Mouse (Mus musculus) forebrain, postnatal 0 days (tissue): ENCODE results near the gene Ldah. TPM values are rescaled to one million over a fixed set of nuclear protein-coding genes. Genes with fewer than 3 reads are reported as not detected.

Experiments
- ATAC-seq: fragments of 200-750 bp; cut with Nextera tagmentation; 2 replicates; pipeline ENCODE4 v1.8.0; 2017; ENCODE audit warnings: mild to moderate bottlenecking, moderate library complexity
- DNase-seq: peaks from one replicate; pipeline ENCODE4 v3.0.0-alpha.2; 2015
- H3K27ac ChIP-seq: fragments of 300-500 bp; sonication (generic); 2 replicates; pipeline ENCODE4 v1.5.1; 2014; ENCODE audit warnings: low read depth, mild to moderate bottlenecking, antibody characterized with exemption, low read length, moderate library complexity, mixed read lengths
- H3K27me3 ChIP-seq: fragments of 300-500 bp; sonication (generic); 2 replicates; pipeline ENCODE4 v1.6.1; 2014; ENCODE audit warnings: mild to moderate bottlenecking, low read length, mixed read lengths; ENCODE audit not compliant: insufficient read depth
- H3K36me3 ChIP-seq: fragments of 300-500 bp; sonication (generic); 2 replicates; pipeline ENCODE4 v1.6.1; 2014; ENCODE audit warnings: mild to moderate bottlenecking, moderate library complexity; ENCODE audit not compliant: insufficient read depth
- H3K4me1 ChIP-seq: fragments of 300-500 bp; sonication (generic); 2 replicates; pipeline ENCODE4 v1.6.1; 2014; ENCODE audit warnings: antibody characterized with exemption; ENCODE audit not compliant: insufficient read depth
- H3K4me2 ChIP-seq: fragments of 300-500 bp; sonication (generic); 2 replicates; pipeline ENCODE4 v1.6.1; 2014; ENCODE audit warnings: low read depth, mild to moderate bottlenecking, moderate library complexity
- H3K4me3 ChIP-seq: fragments of 300-500 bp; sonication (generic); 2 replicates; pipeline ENCODE4 v1.5.1; 2014; ENCODE audit warnings: low read depth, low read length, mixed read lengths
- H3K9ac ChIP-seq: fragments of 300-500 bp; sonication (generic); 2 replicates; pipeline ENCODE4 v1.6.1; 2014; ENCODE audit warnings: mild to moderate bottlenecking
- H3K9me3 ChIP-seq: fragments of 300-500 bp; sonication (generic); 2 replicates; pipeline ENCODE4 v1.6.1; 2016; ENCODE audit warnings: low read length
- CTCF ChIP-seq: sonication (generic); IDR thresholded peaks from 2 replicates; pipeline ENCODE4 v1.5.1; 2016; ENCODE audit warnings: antibody characterized with exemption, control low read depth, low read depth
- WGBS: fragments of 180-500 bp; shearing (Covaris S2); extraction: QIAGEN DNeasy Blood & Tissue Kit; methylation state at CpG from one replicate; pipeline ENCODE4 v1.1.7; 2014; 5-methylcytosine and 5-hydroxymethylcytosine counted together
- polyA plus RNA-seq: library from polyadenylated mRNA; unstranded; fragments of >200 nt; fragmentation: Nextera tagmentation; extraction: Ambion mirVana; gene quantifications from 2 replicates; pipeline ENCODE4 v1.2.1, GENCODE M21; 2015
- total RNA-seq: library from RNA; depleted of rRNA; stranded (reverse); fragments of >200 nt; gene quantifications from 2 replicates; pipeline ENCODE4 v1.2.3, GENCODE M21; 2014

Gene Ldah
- total and polyA plus RNA-seq, 2 experiments from 2014 or later, result 54.5 to 85.5 TPM

GRCm38 (mm10) chr12:8300521-8300920 is 92.6 kb downstream of the Ldah start:
- 34% methylated on average over 5 of the region's 5 CpGs for WGBS
- peaks cover 82% of the 10 kb centered on the region for H3K27me3 ChIP-seq
- no peak overlapping the region for H3K9ac ChIP-seq
- no peak overlapping the region for H3K4me3 ChIP-seq
- no peak for TF ChIP-seq CTCF
- H3K36me3 ChIP-seq, result no peaks in the 10 kb centered on the region
- no peak overlapping the region for H3K4me2 ChIP-seq
- DNase-seq (no peak), ATAC-seq (no peak)
- no peaks in the 10 kb centered on the region for H3K4me1 ChIP-seq
- no peak overlapping the region for H3K27ac ChIP-seq
- H3K9me3 ChIP-seq, result no peaks in the 10 kb centered on the region

DNA sequence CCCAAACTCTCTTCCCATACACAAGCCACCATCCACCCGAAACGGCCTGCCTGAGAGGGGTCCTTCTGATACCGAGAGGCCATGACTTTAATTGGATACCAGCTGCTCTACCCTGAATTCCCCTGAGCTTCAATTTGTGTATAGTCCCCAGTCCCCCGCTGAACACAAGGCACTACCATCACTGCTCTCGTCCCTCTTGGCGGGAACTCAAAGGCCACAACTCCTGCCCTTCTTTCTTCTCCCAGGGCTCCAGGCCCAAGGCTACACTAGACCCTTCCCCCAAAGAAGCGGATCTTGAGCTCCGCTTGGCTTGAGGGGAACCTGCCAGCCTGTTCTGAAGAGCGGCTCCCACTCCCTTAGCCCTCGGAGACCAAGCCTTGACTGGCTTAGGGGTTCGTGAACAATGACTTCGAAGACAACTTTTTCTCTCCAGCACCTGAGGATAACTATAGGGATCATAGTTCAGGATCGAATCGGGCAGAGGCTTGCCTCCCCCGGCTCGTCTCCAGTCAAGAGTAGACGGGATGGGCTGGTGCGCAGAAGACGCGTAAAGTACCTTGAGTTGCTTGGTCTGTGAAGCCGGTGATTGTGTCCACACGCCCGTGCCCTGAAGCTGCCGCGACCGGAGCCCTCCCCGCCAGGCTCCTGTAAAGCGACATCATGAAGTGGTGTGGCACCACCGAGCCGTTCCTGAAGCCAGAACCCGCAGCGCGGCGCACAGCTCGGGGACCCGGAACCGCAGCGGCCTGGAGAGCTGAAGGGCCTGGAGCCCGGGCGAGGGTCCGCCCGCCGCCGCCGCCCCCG is 93.3 kb downstream of the Ldah start:
- no peaks in the 10 kb centered on the region for H3K4me1 ChIP-seq
- ATAC-seq (peak; percentile 23), DNase-seq (peak; percentile 16)
- no peaks in the 10 kb centered on the region for H3K36me3 ChIP-seq
- peak overlapping the region; percentile 25 for H3K9ac ChIP-seq
- no peak for TF ChIP-seq CTCF
- WGBS, result 4% methylated on average over 46 of the region's 46 CpGs
- H3K27ac ChIP-seq, result no peak overlapping the region
- peaks cover 77% of the 10 kb centered on the region for H3K27me3 ChIP-seq
- peak overlapping the region; percentile 70 for H3K4me2 ChIP-seq
- peak overlapping the region; percentile 43 for H3K4me3 ChIP-seq
- no peaks in the 10 kb centered on the region for H3K9me3 ChIP-seq

GRCm38 (mm10) chr12:8301841-8302431 is 94.0 kb downstream of the Ldah start, which contains the start of gene Gdf7:
Gene Gdf7 (minus strand): TSS chr12:8301954.
- no peaks in the 10 kb centered on the region for H3K36me3 ChIP-seq
- under 1% methylated on average over 49 of the region's 53 CpGs for WGBS
- TF ChIP-seq CTCF, result peak; percentile 50
- peak within 1 kb of the TSS; percentile 43 for H3K4me3 ChIP-seq
- DNase-seq (peak; percentile 51), ATAC-seq (peak; percentile 69)
- H3K27ac ChIP-seq, result no peak within 1 kb of the TSS
- H3K4me2 ChIP-seq, result peak within 1 kb of the TSS; percentile 70
- no peaks in the 10 kb centered on the region for H3K4me1 ChIP-seq
- H3K9me3 ChIP-seq, result no peaks in the 10 kb centered on the region
- H3K9ac ChIP-seq, result peak within 1 kb of the TSS; percentile 25
- H3K27me3 ChIP-seq, result peaks cover 69% of the 10 kb centered on the region

DNA sequence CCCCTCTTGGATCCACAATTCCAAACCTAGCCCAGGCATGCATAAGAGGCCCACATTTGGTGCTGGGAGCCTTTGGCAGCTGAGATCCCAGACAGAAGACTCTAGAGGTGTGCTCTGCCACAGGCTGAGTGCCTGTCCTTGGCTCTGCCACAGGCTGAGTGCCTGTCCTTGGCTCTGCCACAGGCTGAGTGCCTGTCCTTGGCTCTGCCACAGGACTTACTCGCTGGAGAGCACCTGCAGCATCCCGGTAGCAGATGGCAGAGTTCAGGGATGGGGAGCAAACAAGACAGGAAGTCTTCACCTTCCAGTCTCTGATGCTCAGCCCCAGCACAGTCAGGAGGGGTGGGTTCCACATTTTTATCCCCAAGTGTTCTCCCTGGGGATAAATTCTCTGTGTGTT is 97.4 kb downstream of the Ldah start:
- DNase-seq, result no peak
- Histone ChIP-seq H3K9me3 (no peaks in the 10 kb centered on the region), H3K9ac (no peak overlapping the region), H3K27me3 (peaks cover 41% of the 10 kb centered on the region), H3K4me1 (no peaks in the 10 kb centered on the region), H3K4me2 (no peak overlapping the region), H3K27ac (no peak overlapping the region), H3K4me3 (no peak overlapping the region), H3K36me3 (no peaks in the 10 kb centered on the region)
- no peak for TF ChIP-seq CTCF
- ATAC-seq, result no peak
- 35% methylated on average over 2 of the region's 2 CpGs for WGBS

DNA sequence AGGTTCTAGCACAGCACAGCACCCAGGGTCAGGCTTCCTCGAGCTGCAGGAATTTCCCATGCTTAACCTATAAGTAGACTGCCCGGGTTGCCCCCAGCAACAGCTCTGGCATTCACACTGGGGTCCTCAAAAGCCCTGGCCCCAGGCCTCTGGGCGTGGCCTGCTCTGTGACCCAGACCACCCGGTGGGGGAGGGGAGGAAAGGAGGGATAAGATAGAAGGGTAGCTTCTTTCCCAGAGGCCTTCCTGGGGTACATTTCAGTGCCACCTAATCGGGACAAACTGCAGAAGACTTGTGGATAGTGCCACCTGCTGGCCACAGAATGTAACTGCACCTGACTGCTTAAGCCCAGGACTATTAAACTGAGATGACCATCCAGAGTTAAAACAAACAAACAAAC is 98.5 kb downstream of the Ldah start:
- peak; percentile 93 for TF ChIP-seq CTCF
- Histone ChIP-seq H3K4me1 (no peaks in the 10 kb centered on the region), H3K9me3 (no peaks in the 10 kb centered on the region), H3K4me3 (no peak overlapping the region), H3K9ac (no peak overlapping the region), H3K27me3 (peaks cover 31% of the 10 kb centered on the region), H3K4me2 (no peak overlapping the region), H3K27ac (no peak overlapping the region), H3K36me3 (no peaks in the 10 kb centered on the region)
- DNase-seq (peak; percentile 82), ATAC-seq (peak; percentile 16)
- 3% methylated on average over 5 of the region's 5 CpGs for WGBS

DNA sequence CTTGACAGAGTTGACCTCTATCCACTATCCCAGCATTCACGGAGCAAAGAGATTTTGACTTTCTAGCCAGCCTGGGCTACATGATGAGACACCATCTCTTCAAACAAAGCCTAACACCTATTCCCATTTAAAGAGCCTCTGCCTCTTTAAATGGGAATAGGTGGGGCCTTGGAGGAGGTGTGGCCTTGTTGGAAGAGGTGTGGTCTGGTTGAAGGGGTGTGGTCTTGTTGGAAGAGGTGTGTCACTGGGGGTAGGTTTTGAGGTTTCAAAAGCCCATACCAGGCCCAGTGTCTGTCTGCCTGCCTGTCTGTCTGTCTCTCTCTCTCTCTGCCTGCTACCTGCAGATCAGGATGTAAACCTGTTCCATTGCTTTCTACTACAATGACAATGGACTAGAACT is 99.0 kb downstream of the Ldah start:
- 62% methylated on average over 1 of the region's 1 CpGs for whole genome bisulfite sequencing
- H3K27me3 ChIP-seq, result peaks cover 30% of the 10 kb centered on the region
- no peaks in the 10 kb centered on the region for H3K4me1 ChIP-seq
- no peak for DNase-seq
- no peaks in the 10 kb centered on the region for H3K9me3 ChIP-seq
- no peak for ATAC-seq
- no peak overlapping the region for H3K9ac ChIP-seq
- no peak overlapping the region for H3K4me3 ChIP-seq
- no peak overlapping the region for H3K27ac ChIP-seq
- TF ChIP-seq CTCF, result no peak
- no peaks in the 10 kb centered on the region for H3K36me3 ChIP-seq
- H3K4me2 ChIP-seq, result no peak overlapping the region

GRCm38 (mm10) chr12:8310992-8311391 is 103.1 kb downstream of the Ldah start:
- no peak for TF ChIP-seq CTCF
- no peak overlapping the region for H3K4me3 ChIP-seq
- H3K36me3 ChIP-seq, result no peaks in the 10 kb centered on the region
- no peak overlapping the region for H3K9ac ChIP-seq
- no peak for DNase-seq
- H3K27me3 ChIP-seq, result peaks cover 4% of the 10 kb centered on the region; the same call in 1 of the 2 replicates
- H3K9me3 ChIP-seq, result no peaks in the 10 kb centered on the region
- WGBS, result 32% methylated on average over 17 of the region's 17 CpGs
- H3K4me2 ChIP-seq, result no peak overlapping the region
- no peak for ATAC-seq
- H3K4me1 ChIP-seq, result no peaks in the 10 kb centered on the region; the same call in 1 of the 2 replicates
- no peak overlapping the region for H3K27ac ChIP-seq
